In the genomic region with DNA sequence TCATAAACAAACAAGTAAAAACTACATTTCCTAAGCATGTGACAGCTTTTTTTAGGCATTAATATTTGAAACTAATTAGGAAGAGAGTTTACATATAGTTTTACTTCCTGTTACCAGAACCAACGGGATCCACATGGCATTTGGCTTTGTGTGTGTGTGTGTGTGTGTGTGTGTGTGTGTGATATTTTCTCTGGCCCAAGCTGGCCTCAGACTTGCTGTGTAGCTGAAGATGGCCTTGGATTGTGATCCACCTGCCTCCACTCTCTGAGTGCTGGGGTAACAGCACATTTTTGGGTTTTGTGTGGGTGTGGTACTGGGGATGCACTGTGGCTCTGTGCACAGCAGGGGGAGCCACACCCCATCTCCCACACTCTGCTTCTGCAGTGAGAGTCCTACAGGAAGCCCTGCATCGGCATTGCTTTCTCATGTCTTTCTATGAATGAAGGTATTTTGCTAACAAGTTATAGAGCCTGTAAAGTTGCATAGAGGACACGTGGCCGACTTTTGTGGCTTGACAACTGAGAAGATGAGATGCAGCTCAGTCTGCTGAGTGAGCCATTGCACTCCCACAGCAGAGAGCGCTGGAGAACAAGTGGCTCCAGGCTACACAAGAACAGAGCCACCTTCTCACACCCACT, we compare ENCODE assay signal across 8 mouse cellular contexts. TPM values are rescaled to one million over a fixed set of nuclear protein-coding genes. Genes with fewer than 3 reads are reported as not detected.
DNase-seq lines count a peak whose midpoint lies in the region; ATAC-seq lines count a peak whose summit lies in the region.

No protein-coding gene starts in this region.

- H3K4me2 ChIP-seq in lung, embryonic 15.5 days: no peak overlapping the region

- H3K4me3 ChIP-seq in lung, embryonic 15.5 days: no peak overlapping the region

- H3K4me1 ChIP-seq in lung, embryonic 15.5 days: no peaks in the 10 kb centered on the region

- H3K27me3 ChIP-seq in lung, embryonic 15.5 days: no peaks in the 10 kb centered on the region

- no peak overlapping the region for H3K9ac ChIP-seq in lung, embryonic 15.5 days

- H3K27ac ChIP-seq in lung, embryonic 15.5 days: 0 out of 2 replicates have a peak overlapping the region, but pooled peaks have one; percentile 16

- H3K36me3 ChIP-seq in lung, embryonic 15.5 days: peaks cover 25% of the 10 kb centered on the region

- ATAC-seq in lung, embryonic 15.5 days (ENCODE audit: borderline replicate concordance, extremely low read depth, low FRiP score, low TSS enrichment): peak; percentile 57; the same call in 1 of the 2 replicates

- DNase-seq in CD8-positive naive resting alpha-beta T cell, adult 2 months (ENCODE audit: low read depth in 2 of 2, low spot score in 2 of 2): peak; percentile 23 to 46
- peak; percentile 22 for DNase-seq in adrenal gland, adult 8-10 months
- peak; percentile 57 for DNase-seq in embryo, embryonic 9.5 days (ENCODE audit: extremely low spot score)
- DNase-seq in heart, adult 9 months (ENCODE audit: low spot score in 2 of 2): peak; percentile 12 to 39
- DNase-seq in large intestine, adult 2 months (ENCODE audit: low read depth, low spot score): peak; percentile 8
- DNase-seq in ovary, postnatal 10 days (ENCODE audit: low spot score): peak; percentile 14
- DNase-seq in thymus, postnatal 25 days: peak; percentile 72

- H3K9me3 ChIP-seq in lung, embryonic 15.5 days: no peaks in the 10 kb centered on the region

- WGBS in large intestine, adult 2 months: 48% methylated on average over 5 of the region's 5 CpGs
- WGBS in lung, embryonic 15.5 days: 37% methylated on average over 5 of the region's 5 CpGs

RNA-seq across cellular contexts. Expression of a gene that starts 43.3 kb away (rescaled TPM):
- total RNA-seq in adrenal gland, adult 8-10 months (2022): under 1 TPM in 3 of 4 experiments, not detected in 1; 0.19 to 0.40 (median 0.21) TPM
- 0.06 and 0.07 TPM in 2 replicates for polyA plus RNA-seq in large intestine, adult 2 months (2012; rRNA removed)
- polyA plus RNA-seq in lung, embryonic 15.5 days (2015; fragmentation: Nextera tagmentation; extraction: Ambion mirVana): 0.89 and 0.92 TPM in 2 replicates

Comparison
In these comparisons a context has a peak if more than half of its experiments do, and no peak if none do; other contexts are left out.
1. DNase-seq: peak in every context shown above with its lines; median percentile 72 in thymus, postnatal 25 days; 57 in embryo, embryonic 9.5 days; 34 in CD8-positive naive resting alpha-beta T cell, adult 2 months; 26 in heart, adult 9 months; 22 in adrenal gland, adult 8-10 months; 14 in ovary, postnatal 10 days; 8 in large intestine, adult 2 months.